Mouse (Mus musculus): Measurements from ENCODE around the gene Slc25a10.
A peak's percentile ranks its signal among the peaks of the same experiment; 100 is the strongest.
"Not testable (repeated sequence)": the region's sequence is repeated elsewhere in the genome, so short reads cannot be mapped to it uniquely, and the experiment has no call there.

The Slc25a10 gene

DNA sequence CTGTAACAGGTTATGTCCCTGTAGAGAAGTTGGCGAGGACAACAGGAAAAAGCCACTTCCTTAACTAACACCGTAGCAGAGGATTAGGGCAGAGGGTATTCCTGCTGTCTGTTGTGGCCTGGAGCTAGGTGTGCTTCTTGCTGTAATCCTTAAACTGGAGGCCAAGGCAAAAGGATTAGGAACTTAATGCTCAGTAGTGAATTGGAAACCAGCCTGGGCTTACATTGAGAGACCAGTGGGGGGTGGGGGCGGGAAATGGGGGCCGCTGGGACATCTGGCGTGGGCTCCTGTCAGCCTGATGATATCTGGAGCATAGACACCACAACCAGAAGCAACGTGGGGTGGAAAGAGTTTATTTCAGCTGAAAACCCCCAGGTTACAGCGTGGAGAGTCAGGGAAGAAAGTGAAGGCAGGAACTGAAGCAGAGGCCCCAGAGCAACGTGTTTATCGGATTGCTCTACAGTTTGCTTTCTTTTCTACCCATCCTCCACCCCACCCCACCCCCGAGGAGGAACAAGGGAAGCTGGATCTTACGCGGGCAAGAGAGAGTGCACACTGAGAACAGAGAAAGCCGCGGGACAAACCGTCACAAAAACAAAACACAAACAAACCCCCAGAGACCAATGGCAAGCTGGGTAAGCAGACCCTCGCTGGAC lies 18.9 kb downstream of the Slc25a10 start:
- DNase-seq (ENCODE audit: low read depth, low spot score), result peak; percentile 66

- no peak for DNase-seq (ENCODE audit: low read depth, low spot score)
These were observed 21.3 kb downstream of the Slc25a10 start for GRCm38 (mm10) chr11:120512790-120513453.

GRCm38 (mm10) chr11:120514262-120514661 lies 22.6 kb downstream of the Slc25a10 start:
- not testable (repeated sequence) for DNase-seq (ENCODE audit: low read depth, low spot score)

DNA sequence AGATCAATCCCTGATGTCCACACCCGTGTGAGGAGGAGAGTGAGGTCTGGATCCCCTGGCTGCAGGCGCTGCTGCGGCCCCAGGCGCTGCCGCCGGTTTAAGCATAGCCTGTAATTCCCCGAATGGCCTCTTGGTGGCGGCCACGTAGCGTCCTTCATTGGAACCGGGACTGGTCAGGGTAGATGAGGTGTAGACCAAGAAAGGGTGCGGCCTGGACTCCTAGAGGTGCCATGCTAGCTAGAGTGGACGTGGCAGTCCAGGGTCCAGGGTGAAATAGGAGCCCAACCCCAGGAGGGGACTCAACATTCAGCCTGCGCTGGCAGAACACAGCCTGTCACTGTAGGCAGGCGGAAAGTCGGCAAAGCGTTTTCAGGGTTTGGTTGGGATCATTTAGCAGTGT lies 24.0 kb downstream of the Slc25a10 start:
- DNase-seq (ENCODE audit: low read depth, low spot score), result peak; percentile 73

GRCm38 (mm10) chr11:120517147-120517546 lies 25.5 kb downstream of the Slc25a10 start:
- DNase-seq (ENCODE audit: low read depth, low spot score), result no peak

- DNase-seq (ENCODE audit: low read depth, low spot score), result no peak
These were observed 26.4 kb downstream of the Slc25a10 start for GRCm38 (mm10) chr11:120518027-120518426.

DNA sequence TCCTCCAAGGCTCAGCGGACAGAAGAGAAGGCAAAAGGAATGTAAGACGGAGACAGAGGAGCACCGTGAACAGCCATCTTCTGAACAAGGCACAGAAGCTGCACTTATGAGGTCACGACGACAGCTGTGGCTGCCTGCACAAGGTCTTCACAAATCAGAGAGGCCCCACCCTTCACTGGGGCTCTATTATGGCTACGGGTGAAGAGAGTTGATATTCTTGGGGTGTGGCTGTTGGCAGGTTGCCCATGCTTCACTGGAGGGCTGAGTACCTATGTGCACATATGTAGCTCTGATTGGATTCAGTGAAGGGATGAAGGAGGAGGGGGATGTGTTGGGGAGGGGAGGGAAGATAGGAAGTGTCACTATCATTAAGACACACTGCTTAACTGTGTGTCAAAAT lies 26.9 kb downstream of the Slc25a10 start:
- DNase-seq (ENCODE audit: low read depth, low spot score), result no peak

DNA sequence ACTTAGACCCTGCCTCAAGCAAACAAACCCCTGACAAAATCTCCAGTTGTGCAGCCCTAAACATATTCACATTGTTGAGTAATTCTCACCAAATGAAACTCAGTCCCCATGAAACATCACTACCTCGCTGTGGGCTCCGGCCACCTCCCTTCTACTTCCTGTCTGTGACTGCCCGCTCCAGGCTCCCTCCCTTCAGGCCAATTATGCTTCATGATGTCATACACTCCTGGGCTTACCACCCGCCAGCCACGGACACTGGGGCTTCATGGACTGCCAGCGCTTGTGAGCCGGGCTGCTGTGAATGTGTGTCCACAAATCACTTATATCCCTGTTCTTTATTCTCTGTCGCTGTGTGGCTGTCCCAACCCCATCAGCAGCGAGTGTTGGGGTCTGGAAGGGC lies 28.1 kb downstream of the Slc25a10 start:
- no peak for DNase-seq (ENCODE audit: low read depth, low spot score)

GRCm38 (mm10) chr11:120520498-120520897 lies 28.9 kb downstream of the Slc25a10 start:
- DNase-seq (ENCODE audit: low read depth, low spot score), result no peak

DNA sequence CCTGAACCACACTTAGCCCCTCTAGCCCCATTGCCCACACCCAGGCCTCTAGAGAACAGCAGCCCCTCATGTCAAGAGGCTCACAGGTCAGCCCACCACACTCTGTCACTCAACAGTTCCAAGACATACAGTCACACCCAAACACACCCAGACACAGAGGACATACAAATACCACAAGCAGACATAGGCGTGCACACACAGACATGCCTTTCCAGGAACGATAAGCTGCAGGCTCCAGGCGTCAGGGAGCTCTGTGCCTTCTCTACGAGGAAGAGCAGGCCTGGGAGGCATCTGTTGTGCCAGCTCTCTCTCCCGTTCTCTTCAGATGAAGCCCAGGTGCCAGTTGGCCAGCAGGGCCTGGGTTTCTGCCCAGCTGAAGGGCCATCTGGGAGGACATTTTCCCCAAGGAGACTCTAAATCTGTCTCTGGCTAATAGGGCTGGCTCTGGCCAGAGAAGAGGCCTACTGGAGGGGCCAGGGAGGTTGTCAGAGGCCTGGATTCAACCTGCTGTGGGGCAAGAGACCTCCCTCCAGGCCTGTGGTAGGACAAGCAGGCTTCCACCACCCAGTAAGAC lies 29.4 kb downstream of the Slc25a10 start:
- no peak for DNase-seq (ENCODE audit: low read depth, low spot score)

DNA sequence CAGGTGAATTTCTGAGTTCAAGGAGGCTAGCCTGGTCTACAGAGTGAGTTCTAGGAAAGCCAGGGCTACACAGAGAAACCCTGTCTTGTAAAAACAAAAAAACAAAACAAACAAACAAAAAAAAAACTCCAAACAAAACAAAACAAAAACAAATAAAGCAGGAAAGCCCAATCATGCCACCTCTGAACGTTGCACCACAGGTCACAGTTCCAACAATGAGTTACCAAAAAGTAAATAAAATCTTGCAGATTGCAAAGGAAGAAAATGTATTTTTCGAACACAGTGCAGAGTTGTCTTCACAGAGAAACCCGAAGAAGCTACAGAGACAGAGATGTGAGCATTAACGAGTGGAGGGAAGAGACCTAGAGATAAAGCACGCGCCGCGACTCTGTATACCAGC lies 30.9 kb downstream of the Slc25a10 start:
- DNase-seq (ENCODE audit: low read depth, low spot score), result no peak

GRCm38 (mm10) chr11:120525959-120526358 lies 34.3 kb downstream of the Slc25a10 start:
- no peak for DNase-seq (ENCODE audit: low read depth, low spot score)

- no peak for DNase-seq (ENCODE audit: low read depth, low spot score)
These were observed 36.2 kb downstream of the Slc25a10 start for GRCm38 (mm10) chr11:120527690-120528354.

GRCm38 (mm10) chr11:120528903-120529302 lies 37.3 kb downstream of the Slc25a10 start:
- DNase-seq (ENCODE audit: low read depth, low spot score), result no peak

DNA sequence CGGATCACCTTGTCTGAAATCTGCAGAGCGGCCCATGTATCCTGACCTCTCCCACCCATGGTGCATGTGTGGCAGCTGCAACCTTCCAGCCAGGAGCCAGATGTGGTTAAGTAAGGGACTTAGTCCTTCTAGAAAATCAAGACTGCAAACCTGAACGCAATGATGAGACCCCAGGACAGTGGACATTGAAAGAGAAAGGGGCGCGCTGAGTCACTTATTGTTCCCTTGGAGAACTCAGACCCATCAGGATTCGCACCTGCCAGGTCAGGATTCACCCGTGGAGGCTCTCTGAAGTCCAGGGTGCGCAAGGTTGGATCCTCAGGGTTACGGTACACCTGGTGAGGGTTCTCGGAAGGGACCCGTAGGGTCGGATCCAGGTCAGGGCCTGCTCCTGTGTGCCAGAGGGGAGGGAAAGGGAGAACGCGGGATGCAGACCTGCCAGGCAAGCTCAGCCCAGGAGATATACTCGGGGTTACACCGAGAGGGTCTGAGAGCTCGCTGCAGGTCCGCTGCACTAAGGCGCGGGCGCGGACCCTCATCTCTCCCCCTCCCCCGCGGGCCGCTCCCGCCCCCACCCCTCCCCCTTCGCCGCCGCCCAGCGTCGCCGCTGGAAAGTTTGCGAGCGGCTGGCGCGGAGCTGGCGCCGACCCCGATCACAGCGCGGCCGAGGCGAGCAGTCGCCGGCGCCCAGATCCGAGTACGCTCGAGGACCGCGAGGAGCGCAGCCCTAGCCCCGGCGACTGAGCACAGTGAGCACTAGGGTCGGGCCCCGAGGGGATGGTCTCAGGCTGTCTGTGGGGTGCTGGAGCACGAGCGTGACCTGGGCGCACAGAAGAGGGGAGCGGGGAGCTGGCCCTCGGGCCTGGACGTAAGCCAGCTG lies 38.7 kb downstream of the Slc25a10 start, which contains the start of gene Gcgr:
Gene Gcgr (plus strand): TSS at position 615 of the 880 bp plus-strand sequence.
- no peak for DNase-seq (ENCODE audit: low read depth, low spot score)

GRCm38 (mm10) chr11:120531646-120532045 lies 40.0 kb downstream of the Slc25a10 start:
- DNase-seq (ENCODE audit: low read depth, low spot score), result no peak

DNA sequence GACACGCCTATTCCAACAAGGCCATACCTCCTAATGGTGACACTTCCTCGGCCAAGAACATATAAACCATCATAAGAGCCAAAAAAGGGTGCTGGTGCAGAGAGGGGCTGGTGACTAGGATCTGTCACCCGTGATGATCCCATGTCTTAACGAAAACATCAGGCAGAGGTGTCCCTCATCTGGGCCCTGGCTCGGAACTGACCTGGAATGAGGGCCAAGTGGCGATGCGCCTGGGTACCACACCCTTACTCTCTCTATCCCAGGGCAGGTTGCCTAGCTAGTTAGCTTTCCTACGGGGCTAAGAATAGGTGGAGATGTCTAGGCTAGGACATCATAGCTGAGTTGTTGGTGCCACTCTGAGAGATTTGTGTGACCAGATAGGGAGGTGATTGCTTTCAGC lies 42.5 kb downstream of the Slc25a10 start:
- DNase-seq (ENCODE audit: low read depth, low spot score), result no peak

- no peak for DNase-seq (ENCODE audit: low read depth, low spot score)
These were observed 43.5 kb downstream of the Slc25a10 start for GRCm38 (mm10) chr11:120535145-120535544.

DNA sequence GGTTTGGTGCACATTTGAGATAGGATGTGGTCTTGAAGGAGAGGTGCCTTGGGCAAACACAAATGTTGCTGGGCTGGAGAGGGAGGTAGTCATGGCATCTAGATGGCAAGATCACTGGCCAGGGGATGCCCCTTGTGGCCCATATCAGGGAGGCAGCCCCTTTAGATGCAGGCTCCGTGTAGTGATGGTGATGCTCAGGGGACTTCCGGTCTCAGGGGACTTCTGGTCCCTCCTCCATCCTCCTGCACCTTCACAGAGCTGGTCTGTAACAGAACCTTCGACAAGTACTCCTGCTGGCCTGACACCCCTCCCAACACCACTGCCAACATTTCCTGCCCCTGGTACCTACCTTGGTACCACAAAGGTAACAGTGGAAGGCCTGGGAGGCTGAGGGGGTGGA lies 44.2 kb downstream of the Slc25a10 start:
- no peak for DNase-seq (ENCODE audit: low read depth, low spot score)

- DNase-seq (ENCODE audit: low read depth, low spot score), result no peak
These were observed 46.8 kb downstream of the Slc25a10 start for GRCm38 (mm10) chr11:120538485-120538884.

- no peak for DNase-seq (ENCODE audit: low read depth, low spot score)
These were observed 47.3 kb downstream of the Slc25a10 start for GRCm38 (mm10) chr11:120538955-120539284.

Data from CD4-positive helper T cell, adult 2 months (primary cell).